Mouse (Mus musculus): ENCODE measurements around the gene Txlna. TPM values are rescaled to one million over a fixed set of nuclear protein-coding genes. Genes with fewer than 3 reads are reported as not detected.

Gene Txlna
- total RNA-seq, 2 experiments from 2014 or later, result 40.2 to 45.5 TPM

DNA sequence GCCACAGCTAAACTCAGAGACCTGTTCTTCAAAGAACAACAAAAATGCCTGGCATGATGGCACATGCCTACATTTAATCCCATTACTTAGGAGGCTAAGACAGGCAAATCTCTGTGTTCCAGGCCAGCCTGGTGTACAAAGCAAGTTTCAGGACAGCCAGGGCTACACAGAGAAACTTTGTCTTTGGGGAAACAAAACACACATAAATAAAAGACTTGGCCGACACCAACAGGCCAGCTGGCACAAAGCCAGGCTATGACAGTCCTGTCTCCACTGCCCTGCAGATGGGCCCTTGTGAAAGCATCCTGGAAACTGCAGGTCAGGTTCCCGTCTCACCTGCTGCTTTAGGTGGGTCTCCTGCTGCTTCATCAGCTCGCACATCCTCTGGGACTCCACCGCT is 9.9 kb downstream of the Txlna start:
- intact Hi-C loops (cut with DNase I), result no loop called here
- no peak for DNase-seq (ENCODE audit: low spot score in 2 of 2)

DNA sequence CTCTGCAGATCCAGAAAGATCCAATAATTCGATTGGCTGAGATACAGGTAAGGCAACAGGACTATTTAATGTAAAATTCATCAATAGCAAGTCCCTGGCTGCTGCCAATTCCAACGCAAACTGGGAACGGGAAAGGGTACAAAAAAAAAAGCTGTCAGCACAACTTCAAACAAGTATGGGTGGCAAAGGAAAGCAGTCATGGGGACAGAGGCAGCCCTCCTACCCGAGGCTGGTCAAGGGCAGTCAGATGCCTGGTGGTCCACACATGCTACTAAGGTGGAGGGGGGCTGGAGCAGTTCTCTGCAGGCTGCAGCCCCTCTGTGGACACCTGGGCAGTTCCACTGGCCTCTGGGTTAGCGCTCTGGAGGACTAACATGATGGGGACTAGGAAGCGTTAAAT is 14.8 kb downstream of the Txlna start:
- intact Hi-C loops (cut with DNase I), result no loop called here
- DNase-seq (ENCODE audit: low spot score in 2 of 2), result no peak

DNA sequence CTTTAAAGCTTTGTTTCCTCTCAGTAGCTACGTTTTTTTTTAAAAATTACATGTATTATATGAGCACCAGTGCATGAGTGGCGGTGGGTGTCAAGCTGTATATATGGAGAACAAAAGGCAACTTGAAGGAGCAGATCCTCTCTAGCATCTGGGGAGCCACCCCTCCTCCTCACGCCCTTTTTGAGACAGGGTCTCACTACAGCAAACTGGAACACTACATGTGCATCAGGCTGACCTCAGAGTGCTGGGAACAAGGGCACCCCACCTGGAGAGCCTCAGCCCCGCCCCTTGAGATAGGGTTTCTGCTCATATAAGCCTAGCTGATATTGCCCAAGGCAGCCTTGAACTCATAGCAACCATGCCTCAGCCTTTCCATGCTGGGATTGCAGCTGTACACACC is 15.4 kb downstream of the Txlna start:
- intact Hi-C loops (cut with DNase I), result loop anchor here (2.0 kb wide), 1 partner anchor 15 kb away; the partner anchor contains the start of gene Txlna
- no peak for DNase-seq (ENCODE audit: low spot score in 2 of 2)

DNA sequence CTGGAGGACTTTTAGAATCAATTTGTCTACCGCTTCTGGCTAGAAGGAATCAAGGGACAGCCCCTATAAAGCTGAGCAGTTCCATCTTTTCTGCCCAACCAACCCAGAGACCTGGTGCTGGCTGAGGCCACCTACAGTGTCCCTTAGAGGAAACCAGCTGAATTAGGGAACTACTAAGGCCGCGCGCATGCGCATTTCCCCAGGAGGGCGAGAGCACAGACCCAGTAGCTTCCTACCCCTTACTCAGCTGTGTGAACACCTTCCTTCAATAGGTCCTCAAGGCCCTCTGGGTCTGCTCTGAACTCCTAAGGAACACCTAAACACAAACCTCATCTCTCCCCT is 15.9 kb downstream of the Txlna start:
- DNase-seq (ENCODE audit: low spot score in 2 of 2), result peak; percentile 68 to 74
- intact Hi-C loops (cut with DNase I), result loop anchor here (2.0 kb wide), 1 partner anchor 16 kb away; the partner anchor contains the start of gene Txlna

DNA sequence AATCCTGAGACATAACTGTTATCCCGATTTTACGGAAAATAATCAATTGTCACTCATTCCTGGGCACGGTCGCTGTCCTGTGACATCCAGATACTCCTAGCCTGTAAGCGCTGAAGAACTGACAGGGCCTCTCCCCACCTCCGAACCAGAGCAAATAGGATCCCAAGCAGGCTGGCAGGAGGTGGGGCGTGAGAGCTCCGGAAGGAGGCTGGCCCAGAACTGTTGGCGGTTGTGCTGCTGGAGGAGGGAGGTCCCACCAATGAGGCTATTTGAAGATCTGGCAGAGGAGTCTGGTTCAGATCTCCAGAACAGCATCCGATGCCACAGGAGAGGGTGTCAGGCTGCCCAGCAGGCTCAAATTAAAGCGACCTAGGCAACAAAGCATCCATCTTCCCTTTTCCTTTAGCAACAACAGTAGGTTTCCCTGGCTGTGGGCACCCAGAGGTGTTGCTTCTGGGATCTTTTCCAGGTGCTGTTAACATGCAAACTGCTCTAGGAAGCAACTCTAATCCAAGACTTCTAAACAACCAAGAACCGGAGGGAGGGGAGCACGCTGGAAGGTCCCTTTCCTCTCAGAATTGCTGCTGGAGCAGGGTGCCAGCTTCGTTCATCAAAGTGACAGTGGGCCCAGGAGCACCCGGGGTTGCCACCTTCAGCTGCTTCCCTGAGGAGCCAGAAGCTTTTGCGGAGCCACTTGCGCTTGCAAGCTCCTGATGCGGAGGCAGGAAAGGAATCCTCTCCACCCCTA is 16.4 kb downstream of the Txlna start:
- intact Hi-C loops (cut with DNase I), result loop anchor here (2.0 kb wide), 1 partner anchor 16 kb away; the partner anchor contains the start of gene Txlna
- DNase-seq (ENCODE audit: low spot score in 2 of 2), result peak; percentile 89 to 96

DNA sequence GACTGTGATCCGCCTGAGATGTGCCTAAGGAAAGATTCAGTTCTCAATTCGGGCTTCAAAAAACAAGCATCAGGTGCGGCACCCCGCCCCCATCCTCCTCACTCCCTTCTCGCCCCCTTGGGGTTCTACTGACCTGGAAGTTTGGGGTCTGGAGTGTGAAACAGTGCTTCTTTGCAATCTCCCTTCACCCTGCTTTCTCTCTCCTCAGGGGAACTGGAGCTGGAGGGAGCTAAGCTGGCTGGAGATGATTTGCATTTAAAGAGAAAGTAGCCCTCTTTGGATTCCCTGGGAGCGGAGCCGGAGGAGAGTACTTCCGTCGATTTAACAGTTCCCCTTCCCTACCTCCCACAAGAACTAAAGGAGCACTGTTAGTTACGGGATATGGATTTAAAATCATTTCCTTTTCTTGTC is 17.2 kb downstream of the Txlna start, which contains the start of gene Ccdc28b:
TSS of gene Ccdc28b (minus strand) at position 267 of the 411 bp plus-strand sequence.
- DNase-seq (ENCODE audit: low spot score in 2 of 2), result peak; percentile 61 to 73
- intact Hi-C loops (cut with DNase I), result loop anchor here (2.0 kb wide), 1 partner anchor 17 kb away; the partner anchor contains the start of gene Txlna

DNA sequence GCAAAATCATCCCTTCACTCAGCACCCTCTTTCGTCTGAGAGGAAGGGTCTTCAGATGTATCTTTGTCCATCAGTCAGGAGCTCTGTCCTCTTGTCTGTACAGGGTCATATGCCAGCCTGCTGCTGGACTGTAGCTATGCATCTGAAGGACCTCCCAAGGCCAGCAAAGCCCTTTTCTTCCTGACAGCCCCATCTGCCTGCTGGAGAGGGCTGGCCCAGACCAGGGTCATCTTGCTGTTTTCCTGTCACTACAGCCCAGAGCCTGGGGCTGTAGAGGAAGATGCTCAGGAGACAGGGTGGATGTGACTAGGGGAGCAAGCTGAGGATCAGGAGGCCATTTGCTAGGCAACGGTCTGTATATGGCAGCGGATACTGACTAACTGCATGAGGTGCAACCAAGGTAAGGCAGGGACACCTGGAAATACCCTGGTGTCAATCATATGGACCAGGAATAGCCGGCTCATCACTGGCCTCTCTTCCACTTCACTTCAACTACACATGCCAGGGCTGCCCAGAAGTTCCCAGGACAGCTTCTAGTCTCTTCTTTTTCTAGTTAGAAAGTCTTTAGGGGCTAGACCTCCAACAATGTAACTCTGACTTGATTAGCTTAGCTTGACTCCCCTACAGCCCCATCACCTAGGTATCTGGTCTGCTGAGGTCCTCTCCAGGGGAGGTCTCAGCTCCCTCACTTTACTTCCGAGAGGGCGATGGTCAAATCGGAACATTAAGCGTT is 17.9 kb downstream of the Txlna start:
- DNase-seq (ENCODE audit: low spot score in 2 of 2), result no peak
- intact Hi-C loops (cut with DNase I), result no loop called here

DNA sequence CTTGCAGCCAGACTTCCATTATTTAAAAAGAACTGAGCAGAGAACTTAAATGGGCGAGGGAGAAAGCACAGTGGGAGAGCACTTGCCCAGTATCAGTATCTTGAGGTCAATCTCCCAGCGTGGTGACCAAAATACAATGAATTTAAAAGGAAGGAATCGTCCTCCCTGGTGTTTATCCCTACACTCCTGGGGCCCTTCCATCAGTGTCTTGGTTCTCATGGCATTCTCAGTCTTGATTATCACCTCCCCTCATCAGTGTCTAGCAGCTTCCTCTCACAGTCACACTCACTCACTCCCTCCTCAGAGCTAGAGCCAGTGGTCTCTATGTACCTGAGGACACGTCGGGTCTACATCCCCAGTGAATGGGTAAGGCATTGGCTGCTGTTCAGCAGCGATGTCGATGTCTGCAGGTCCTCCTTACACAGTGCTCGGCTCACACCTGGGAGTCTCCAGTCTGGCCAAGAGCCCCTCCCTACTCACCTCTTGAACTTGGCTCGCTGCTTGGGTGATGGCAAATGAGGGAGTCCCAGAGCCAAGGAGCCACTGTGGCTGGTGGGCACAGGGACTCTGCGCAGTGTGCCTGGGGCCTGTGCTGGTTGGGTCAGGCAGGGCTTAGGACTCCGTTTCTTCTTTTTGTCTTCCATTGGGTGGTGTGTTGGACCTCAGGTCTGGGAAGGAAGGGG is 18.6 kb downstream of the Txlna start:
- intact Hi-C loops (cut with DNase I), result no loop called here
- DNase-seq (ENCODE audit: low spot score in 2 of 2), result no peak

DNA sequence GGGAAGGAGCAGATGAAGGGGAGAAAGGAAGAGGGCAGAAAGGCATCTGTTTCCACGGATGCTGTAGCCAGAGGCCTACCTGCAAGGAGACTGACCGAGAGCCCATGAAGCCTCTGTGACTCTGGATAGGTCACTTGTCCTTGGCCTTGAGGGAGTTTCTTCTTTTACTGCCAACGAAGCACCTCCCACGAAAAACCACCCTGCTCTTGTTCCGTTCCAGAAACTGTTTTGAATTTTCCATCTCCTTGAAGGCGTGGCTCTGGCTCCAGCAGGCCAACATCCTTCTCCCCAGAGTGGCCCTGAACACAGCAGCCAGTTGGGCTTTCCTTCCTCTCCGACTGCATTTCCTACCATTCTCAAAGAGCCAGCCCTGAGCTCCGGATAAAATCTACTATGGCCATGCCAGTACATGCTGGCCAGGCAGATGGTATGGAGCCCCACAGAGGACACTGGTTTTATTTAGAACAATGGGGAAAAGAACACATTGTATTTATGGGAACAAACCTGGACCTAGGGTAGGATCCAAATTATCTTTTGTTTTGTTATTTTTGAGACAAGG is 19.5 kb downstream of the Txlna start:
- intact Hi-C loops (cut with DNase I), result no loop called here
- no peak for DNase-seq (ENCODE audit: low spot score in 2 of 2)

DNA sequence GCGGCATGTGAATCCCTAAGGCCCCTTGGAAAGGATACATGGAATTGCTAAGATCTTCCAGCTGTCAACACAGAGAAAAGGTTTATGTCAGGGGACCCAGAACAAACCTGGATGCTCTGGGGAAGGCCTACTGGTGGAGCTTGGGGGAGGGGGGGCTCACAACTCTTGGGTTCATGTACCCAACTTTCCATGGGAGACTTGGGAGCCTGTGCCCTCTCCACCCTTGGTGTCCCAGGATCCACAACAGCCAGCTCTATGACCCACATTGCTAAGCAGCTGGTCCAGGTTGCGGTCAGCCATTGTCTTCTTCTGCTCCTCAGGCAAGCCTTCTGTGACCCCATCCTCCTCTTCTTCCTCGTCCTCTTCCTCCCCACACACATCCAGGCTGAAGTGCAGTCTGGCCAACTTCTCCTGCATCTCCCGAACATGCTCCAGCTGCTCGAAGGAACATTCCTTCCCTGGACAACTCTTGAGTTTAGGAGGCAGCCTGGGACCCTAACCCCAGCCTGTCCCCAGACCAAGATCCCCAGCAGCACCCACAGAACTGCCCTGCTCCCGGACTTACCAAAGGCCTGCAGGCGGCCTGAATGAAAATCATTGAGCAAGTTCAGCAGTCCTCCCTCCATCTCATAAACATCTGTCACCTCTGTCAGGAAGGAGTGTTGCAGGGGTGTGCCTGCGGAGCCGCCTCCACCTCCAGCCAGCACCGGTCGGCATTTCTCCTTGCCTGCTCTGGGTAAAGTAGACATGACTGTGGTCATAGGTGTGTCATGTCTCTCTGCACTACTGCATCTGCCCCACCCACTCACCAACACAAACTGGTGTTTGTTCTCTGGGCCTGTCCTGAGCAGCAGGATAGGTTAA is 20.2 kb downstream of the Txlna start:
- no peak for DNase-seq (ENCODE audit: low spot score in 2 of 2)
- intact Hi-C loops (cut with DNase I), result no loop called here

DNA sequence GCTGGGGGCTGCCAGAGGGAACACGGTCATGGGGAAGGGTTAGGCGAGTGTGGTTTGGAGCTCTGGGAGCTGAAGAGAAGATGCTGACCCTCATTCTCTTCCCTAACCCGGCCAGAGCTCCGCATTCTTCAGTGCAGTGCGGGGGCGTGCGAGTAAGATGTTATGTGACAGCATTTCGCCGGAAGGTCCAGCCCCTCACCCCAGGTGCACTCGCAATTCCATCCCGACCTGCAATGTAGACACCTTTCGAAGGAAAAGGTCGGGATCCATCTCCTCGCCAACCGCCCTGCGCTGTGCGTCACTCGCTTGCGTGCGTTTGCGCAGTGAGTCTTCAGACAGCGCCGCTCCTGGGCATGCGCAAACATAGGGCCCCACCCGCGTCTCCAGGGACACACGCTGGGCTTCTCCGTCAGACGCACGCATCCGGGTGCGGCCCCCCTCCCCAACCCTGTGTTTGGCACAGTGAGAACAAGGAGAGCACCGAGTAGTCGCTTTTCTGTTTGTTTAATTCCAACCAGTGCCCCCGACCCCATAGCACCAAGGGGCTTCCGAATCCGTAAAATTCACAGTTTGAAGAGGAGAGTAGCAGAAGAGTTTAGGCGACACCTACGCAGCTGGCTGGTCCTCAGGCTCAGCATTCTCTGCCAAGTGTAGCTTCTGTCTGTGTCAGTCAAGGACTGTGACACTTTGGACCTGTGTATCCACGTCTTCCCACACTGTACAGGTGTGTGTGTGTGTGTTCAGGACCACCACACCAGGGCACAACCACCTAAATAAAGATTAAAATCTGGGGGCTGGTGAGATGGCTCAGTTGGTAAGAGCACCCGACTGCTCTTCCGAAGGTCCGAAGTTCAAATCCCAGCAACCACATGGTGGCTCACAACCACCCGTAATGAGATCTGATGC is 21.8 kb downstream of the Txlna start, which contains the start of gene Iqcc:
TSS of gene Iqcc (minus strand) at position 314 of the 906 bp plus-strand sequence.
- intact Hi-C loops (cut with DNase I), result no loop called here
- peak; percentile 95 to 98 for DNase-seq (ENCODE audit: low spot score in 2 of 2)

DNA sequence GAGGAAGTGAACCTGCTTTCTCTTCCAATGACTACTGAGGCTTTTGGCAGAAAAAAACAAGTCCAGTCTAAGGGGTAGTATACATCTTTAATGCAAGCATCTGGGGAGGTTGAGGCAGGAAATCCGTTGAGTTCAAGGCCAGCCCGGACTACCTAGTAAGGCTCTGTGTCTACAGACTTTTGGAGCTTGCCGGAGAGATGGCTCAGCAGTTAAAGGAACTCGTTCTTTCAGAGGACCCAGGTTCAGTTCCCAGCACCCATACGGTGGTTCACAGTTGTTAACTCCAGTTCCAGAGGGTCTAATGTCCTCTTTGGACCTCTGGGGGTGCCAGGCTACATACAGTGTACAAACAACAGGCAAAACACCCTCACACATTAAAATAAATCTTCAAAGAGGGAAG is 22.8 kb downstream of the Txlna start:
- intact Hi-C loops (cut with DNase I), result no loop called here
- DNase-seq (ENCODE audit: low spot score in 2 of 2), result no peak

DNA sequence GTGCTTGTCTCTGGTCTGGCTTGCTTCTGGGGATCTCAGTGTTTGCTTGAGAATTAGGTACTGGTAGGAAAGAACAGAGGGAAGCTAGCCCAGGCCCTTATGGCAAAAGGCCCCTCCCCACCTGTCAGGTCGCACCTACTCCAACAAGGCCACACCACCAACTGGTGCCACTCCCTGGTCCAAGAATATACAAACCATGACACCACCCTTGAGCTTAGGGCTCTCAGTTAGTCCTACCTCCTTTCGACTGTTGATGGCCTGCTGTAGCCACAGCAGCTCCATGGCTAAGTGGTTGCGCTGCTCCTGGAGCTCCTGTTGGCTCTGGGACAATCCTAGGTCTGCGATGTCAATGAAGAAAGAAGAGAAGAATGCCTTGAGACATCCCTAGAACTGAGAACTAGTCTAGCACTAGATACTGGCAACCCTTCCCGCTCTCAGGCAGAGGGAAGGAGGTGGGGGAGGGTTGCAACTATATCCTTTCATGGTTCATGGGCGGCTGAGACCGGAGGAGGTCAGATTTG is 23.7 kb downstream of the Txlna start:
- no peak for DNase-seq (ENCODE audit: low spot score in 2 of 2)
- intact Hi-C loops (cut with DNase I), result no loop called here

DNA sequence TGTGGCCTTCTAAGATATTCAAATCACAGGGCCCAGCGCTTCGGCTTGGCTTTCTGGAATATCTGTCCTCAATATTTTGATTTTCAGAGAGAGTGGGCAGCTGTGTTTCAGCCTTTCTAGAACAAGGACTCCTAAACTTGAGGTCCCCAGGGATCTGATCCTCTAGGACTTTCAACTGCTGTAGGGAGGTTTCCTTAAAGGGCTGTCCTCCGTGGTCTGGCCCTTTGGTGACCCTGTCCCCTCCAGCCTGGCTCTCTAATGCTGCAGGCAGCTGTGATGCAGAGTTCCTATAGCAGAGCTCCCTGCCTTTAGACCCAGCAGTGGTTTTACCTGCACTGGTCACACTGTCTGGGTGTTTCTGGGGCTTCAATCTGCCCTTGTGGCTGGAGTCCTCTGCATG is 24.2 kb downstream of the Txlna start:
- intact Hi-C loops (cut with DNase I), result no loop called here
- DNase-seq (ENCODE audit: low spot score in 2 of 2), result no peak

DNA sequence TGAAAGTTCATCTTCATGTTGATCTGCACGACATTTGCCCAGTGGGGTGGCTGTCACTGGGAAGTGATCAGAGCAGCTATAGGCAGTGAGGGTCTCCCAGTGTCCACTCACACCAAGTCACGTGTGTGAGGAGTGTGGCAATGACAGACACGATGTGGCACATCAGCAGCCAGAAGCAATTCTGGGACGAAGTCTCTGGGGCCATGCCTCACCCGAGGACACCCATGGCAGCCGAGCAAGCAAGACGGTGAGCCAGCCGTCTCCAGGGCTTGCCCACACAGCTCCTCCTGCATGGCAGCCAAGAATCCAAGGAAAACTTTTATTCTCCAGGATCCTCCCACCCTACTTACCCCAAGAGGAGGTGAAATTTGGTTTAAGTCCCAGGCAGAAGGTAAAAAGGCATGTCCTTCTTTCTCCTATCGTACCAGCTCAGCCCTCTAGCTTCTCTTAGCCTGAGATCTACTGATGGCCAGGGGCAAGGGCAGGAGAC is 25.0 kb downstream of the Txlna start:
- intact Hi-C loops (cut with DNase I), result no loop called here
- no peak for DNase-seq (ENCODE audit: low spot score in 2 of 2)

DNA sequence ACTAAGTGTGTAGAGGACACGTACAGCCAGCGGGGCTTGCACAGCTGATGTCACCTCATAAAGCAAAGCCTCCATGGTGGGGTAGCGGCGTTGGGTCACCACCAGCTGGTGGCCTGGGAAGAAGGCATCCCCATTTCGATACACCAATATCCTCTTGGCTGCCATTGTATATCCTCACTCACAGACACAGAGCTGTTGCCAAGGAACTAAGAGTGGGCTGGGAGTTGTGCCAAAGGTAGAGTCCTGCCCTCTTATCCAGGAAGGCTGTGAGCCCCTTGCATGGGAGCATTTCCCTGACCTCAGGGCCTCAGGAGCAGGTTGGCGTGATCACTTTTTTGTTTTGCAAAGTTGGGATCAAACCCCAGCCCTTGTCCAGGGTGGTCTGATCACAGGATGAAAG is 26.8 kb downstream of the Txlna start, which contains the start of gene Dcdc2b:
TSS of gene Dcdc2b (minus strand) at position 165 of the 400 bp plus-strand sequence.
- intact Hi-C loops (cut with DNase I), result no loop called here
- DNase-seq (ENCODE audit: low spot score in 2 of 2), result no peak

DNA sequence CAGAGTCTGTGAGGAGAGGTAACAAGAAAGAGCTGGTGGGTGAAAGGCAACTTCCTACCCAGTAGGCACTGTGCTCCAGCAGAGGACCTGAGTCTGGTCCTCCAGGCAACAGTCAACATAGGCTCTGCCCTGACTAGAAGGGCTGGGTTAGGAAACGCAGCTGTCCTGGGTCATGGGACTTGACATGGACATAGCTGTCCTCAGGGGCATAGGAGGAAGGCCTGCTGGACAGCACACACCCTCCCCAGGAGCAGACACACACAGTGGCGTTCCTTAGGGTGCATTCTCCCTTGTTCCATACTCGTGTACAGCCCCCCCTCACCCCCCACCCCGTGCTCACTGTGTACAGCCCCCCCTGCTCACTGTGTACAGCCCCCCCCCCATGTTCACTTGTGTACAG is 30.4 kb downstream of the Txlna start:
- intact Hi-C loops (cut with DNase I), result no loop called here
- DNase-seq (ENCODE audit: low spot score in 2 of 2), result no peak

Data from left cerebral cortex, postnatal 14 days (tissue).